Mouse (Mus musculus): ENCODE measurements around the gene Zdhhc7. TPM values are rescaled to one million over a fixed set of nuclear protein-coding genes. Genes with fewer than 3 reads are reported as not detected.

Zdhhc7 gene
- polyA plus RNA-seq, 1 experiment from 2014 or later: 30.2 TPM

GRCm38 (mm10) chr8:120089511-120089910, 11.8 kb downstream of the Zdhhc7 start:
- Histone ChIP-seq H3K27ac (no peak overlapping the region), H3K4me1 (replicated peaks) (no peaks in the 10 kb centered on the region), H3K9me3 (no peaks in the 10 kb centered on the region), H3K9ac (replicated peaks) (no peak overlapping the region), H3K4me3 (replicated peaks) (no peak overlapping the region), H3K27me3 (no peaks in the 10 kb centered on the region), H3K4me2 (replicated peaks) (no peak overlapping the region), H3K36me3 (peaks cover 82% of the 10 kb centered on the region)
- 77% methylated on average over 7 of the region's 7 CpGs for WGBS
- no peak for ATAC-seq

GRCm38 (mm10) chr8:120084783-120085182, 16.5 kb downstream of the Zdhhc7 start:
- Histone ChIP-seq H3K4me2 (replicated peaks) (no peak overlapping the region), H3K9me3 (no peaks in the 10 kb centered on the region), H3K4me3 (replicated peaks) (no peak overlapping the region), H3K9ac (replicated peaks) (no peak overlapping the region), H3K36me3 (peaks cover 79% of the 10 kb centered on the region), H3K4me1 (replicated peaks) (no peaks in the 10 kb centered on the region), H3K27ac (no peak overlapping the region), H3K27me3 (no peaks in the 10 kb centered on the region)
- 91% methylated on average over 8 of the region's 8 CpGs for WGBS
- no peak for ATAC-seq

DNA sequence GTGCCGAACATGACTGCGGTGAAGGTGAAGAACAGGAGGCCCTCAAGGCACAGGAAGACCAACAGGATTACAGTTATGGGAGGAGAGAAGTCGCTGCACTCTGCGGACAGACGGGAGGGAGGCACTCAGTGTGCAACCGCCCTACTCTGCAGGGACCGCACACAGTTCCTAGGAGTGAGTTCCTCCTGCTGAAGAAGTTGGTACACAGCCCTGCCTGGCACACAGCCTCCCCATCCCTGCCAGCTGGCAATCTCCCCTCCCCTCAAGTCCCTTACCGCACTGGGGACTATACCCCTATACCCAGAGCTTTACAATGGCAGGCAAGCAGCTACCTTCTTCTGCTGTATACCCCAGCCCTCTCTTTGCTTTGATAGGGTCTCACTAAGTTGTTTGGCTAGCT, 18.0 kb downstream of the Zdhhc7 start:
- ATAC-seq: no peak
- WGBS: 94% methylated on average over 8 of the region's 8 CpGs
- Histone ChIP-seq H3K36me3 (peaks cover 71% of the 10 kb centered on the region), H3K4me2 (replicated peaks) (no peak overlapping the region), H3K9me3 (no peaks in the 10 kb centered on the region), H3K4me1 (replicated peaks) (no peaks in the 10 kb centered on the region), H3K27me3 (no peaks in the 10 kb centered on the region), H3K27ac (no peak overlapping the region), H3K9ac (replicated peaks) (no peak overlapping the region), H3K4me3 (replicated peaks) (no peak overlapping the region)

GRCm38 (mm10) chr8:120079361-120079760, 21.9 kb downstream of the Zdhhc7 start:
- peaks cover 35% of the 10 kb centered on the region for H3K36me3 ChIP-seq
- no peak overlapping the region for H3K27ac ChIP-seq
- ATAC-seq: no peak
- WGBS: 65% methylated on average over 5 of the region's 5 CpGs
- no peak overlapping the region for H3K4me3 ChIP-seq (replicated peaks)
- no peaks in the 10 kb centered on the region; the same call in 1 of the 2 replicates for H3K4me1 ChIP-seq (replicated peaks)
- no peak overlapping the region for H3K4me2 ChIP-seq (replicated peaks)
- H3K9ac ChIP-seq (replicated peaks): no peak overlapping the region
- no peaks in the 10 kb centered on the region for H3K9me3 ChIP-seq
- no peaks in the 10 kb centered on the region for H3K27me3 ChIP-seq

DNA sequence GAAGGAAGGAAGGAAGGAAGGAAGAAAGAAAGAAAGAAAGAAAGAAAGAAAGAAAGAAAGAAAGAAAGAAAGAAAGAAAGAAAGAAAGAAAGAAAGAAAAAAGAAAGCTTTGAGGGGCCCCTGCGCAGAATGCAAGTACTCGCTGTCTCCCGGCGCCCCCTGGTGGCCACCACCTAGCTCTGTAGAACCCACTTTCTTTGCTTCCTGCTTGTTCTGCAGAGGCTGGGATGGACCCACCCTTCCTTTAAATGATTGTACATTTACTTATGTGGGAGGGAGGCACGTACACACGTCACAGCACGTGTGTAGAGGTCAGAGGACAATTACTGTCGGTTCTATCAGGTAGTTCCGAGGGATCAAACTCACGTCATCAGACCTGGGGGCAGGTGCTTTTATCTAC, 23.2 kb downstream of the Zdhhc7 start:
- no peak overlapping the region for H3K27ac ChIP-seq
- WGBS: 14% methylated on average over 10 of the region's 10 CpGs
- no peaks in the 10 kb centered on the region for H3K27me3 ChIP-seq
- peak; percentile 53; the same call in 1 of the 2 replicates for ATAC-seq
- no peaks in the 10 kb centered on the region for H3K9me3 ChIP-seq
- H3K4me1 ChIP-seq (replicated peaks): no peaks in the 10 kb centered on the region; the same call in 1 of the 2 replicates
- H3K4me2 ChIP-seq (replicated peaks): no peak overlapping the region
- peaks cover 25% of the 10 kb centered on the region for H3K36me3 ChIP-seq
- H3K9ac ChIP-seq (replicated peaks): no peak overlapping the region
- no peak overlapping the region for H3K4me3 ChIP-seq (replicated peaks)

DNA sequence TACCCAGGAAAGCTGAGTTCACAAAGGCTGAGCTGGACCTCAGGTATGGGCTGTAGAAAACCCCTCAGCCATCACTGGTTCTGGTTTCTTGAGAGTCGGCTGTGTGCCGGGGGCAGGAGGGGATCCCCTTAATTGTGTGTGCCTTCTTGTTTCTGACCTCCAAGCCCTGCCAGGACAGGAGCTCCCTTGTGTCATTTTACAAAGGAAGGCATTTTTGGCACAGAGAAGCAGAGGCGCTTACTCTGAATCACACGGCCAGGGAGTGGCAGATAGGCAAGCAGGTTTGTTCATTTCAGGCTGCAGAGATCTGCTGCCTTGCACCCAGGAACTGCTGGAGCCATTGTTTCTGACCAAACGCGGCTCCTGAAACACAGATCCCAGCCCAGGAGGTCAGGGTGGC, 25.9 kb downstream of the Zdhhc7 start:
- Histone ChIP-seq H3K27ac (no peak overlapping the region), H3K9ac (replicated peaks) (no peak overlapping the region), H3K4me3 (replicated peaks) (no peak overlapping the region), H3K4me1 (replicated peaks) (peaks cover 5% of the 10 kb centered on the region; the same call in 1 of the 2 replicates), H3K4me2 (replicated peaks) (no peak overlapping the region), H3K27me3 (no peaks in the 10 kb centered on the region), H3K36me3 (no peaks in the 10 kb centered on the region), H3K9me3 (no peaks in the 10 kb centered on the region)
- 43% methylated on average over 6 of the region's 6 CpGs for WGBS
- ATAC-seq: no peak

- no peak for ATAC-seq
- H3K4me2 ChIP-seq (replicated peaks): no peak overlapping the region
Observed at GRCm38 (mm10) chr8:120074516-120074915, 26.8 kb downstream of the Zdhhc7 start.

DNA sequence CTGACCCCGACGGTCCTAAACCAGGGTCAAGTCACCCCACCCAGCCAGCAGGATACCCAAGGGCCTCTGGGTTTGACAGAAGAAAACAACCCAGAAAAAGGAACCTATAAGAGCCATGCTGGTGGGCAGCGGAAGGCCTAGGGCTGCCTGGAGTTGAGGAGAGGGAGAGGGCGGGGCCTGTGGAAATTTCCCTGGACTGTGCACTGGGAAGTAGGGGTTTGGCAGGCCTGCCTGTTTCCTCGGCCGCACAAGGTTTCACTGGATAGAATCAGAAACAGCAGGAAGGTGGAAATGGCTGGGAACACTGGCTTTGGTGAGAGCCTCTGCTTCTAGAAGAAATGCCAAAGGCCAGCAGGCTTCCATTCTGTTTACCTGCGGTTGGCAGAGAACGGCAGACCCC, 28.5 kb downstream of the Zdhhc7 start:
- ATAC-seq: no peak
- Histone ChIP-seq H3K4me3 (replicated peaks) (no peak overlapping the region), H3K9ac (replicated peaks) (no peak overlapping the region; the same call in 1 of the 2 replicates), H3K27me3 (no peaks in the 10 kb centered on the region), H3K36me3 (no peaks in the 10 kb centered on the region), H3K4me2 (replicated peaks) (no peak overlapping the region), H3K27ac (no peak overlapping the region), H3K9me3 (no peaks in the 10 kb centered on the region), H3K4me1 (replicated peaks) (peaks cover 5% of the 10 kb centered on the region; the same call in 1 of the 2 replicates)
- 88% methylated on average over 8 of the region's 8 CpGs for WGBS

More at GRCm38 (mm10) chr8:120074516-120074915, 26.8 kb downstream of the Zdhhc7 start:
- WGBS: 79% methylated on average over 6 of the region's 6 CpGs
- peaks cover 5% of the 10 kb centered on the region; the same call in 1 of the 2 replicates for H3K4me1 ChIP-seq (replicated peaks)
- no peak overlapping the region for H3K4me3 ChIP-seq (replicated peaks)
- H3K27me3 ChIP-seq: no peaks in the 10 kb centered on the region
- no peak overlapping the region for H3K27ac ChIP-seq
- no peak overlapping the region for H3K9ac ChIP-seq (replicated peaks)
- H3K9me3 ChIP-seq: no peaks in the 10 kb centered on the region
- no peaks in the 10 kb centered on the region for H3K36me3 ChIP-seq

- H3K27me3 ChIP-seq: no peaks in the 10 kb centered on the region
- no peak overlapping the region for H3K27ac ChIP-seq
- peak; percentile 40; the same call in 1 of the 2 replicates for ATAC-seq
- peaks cover 5% of the 10 kb centered on the region; the same call in 1 of the 2 replicates for H3K4me1 ChIP-seq (replicated peaks)
- no peak overlapping the region for H3K4me3 ChIP-seq (replicated peaks)
- H3K36me3 ChIP-seq: no peaks in the 10 kb centered on the region
- H3K4me2 ChIP-seq (replicated peaks): no peak overlapping the region
- H3K9me3 ChIP-seq: no peaks in the 10 kb centered on the region
- WGBS: 55% methylated on average over 9 of the region's 9 CpGs
- no peak overlapping the region; the same call in 1 of the 2 replicates for H3K9ac ChIP-seq (replicated peaks)
Observed at GRCm38 (mm10) chr8:120072259-120072658, 29.0 kb downstream of the Zdhhc7 start.

GRCm38 (mm10) chr8:120071684-120072083, 29.6 kb downstream of the Zdhhc7 start:
- Histone ChIP-seq H3K27ac (no peak overlapping the region), H3K4me2 (replicated peaks) (no peak overlapping the region), H3K4me1 (replicated peaks) (peaks cover 5% of the 10 kb centered on the region; the same call in 1 of the 2 replicates), H3K9ac (replicated peaks) (no peak overlapping the region; the same call in 1 of the 2 replicates), H3K9me3 (no peaks in the 10 kb centered on the region), H3K4me3 (replicated peaks) (no peak overlapping the region), H3K27me3 (no peaks in the 10 kb centered on the region), H3K36me3 (no peaks in the 10 kb centered on the region)
- peak; percentile 75 for ATAC-seq
- 30% methylated on average over 4 of the region's 4 CpGs for WGBS

GRCm38 (mm10) chr8:120067936-120068668, 33.2 kb downstream of the Zdhhc7 start:
- no peak for ATAC-seq
- Histone ChIP-seq H3K4me3 (replicated peaks) (no peak overlapping the region), H3K9me3 (no peaks in the 10 kb centered on the region), H3K36me3 (no peaks in the 10 kb centered on the region), H3K4me1 (replicated peaks) (0 out of 2 replicates have a peak, but pooled peaks cover 5% of the 10 kb centered on the region), H3K27me3 (no peaks in the 10 kb centered on the region), H3K27ac (no peak overlapping the region), H3K4me2 (replicated peaks) (no peak overlapping the region), H3K9ac (replicated peaks) (no peak overlapping the region)
- 65% methylated on average over 19 of the region's 19 CpGs for WGBS

DNA sequence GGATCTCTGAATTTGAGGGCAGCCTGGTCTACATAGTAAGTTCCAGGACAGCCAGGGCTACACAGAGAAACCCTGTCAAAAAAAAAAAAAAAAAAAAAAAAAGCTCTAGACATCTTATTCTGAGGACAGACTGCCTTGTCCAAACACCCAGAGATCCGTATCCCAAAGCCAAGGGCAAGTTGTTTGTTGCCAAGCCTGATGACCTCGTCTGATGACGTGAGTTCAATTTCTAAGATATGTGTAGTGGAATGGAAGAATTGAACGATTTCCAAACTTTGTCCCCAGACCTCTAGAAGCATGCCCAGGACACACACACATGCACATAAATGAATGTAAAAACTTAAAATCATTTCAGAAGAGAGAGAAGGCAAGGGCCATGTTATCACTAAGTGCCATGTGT, 35.1 kb downstream of the Zdhhc7 start:
- ATAC-seq: no peak
- Histone ChIP-seq H3K27ac (no peak overlapping the region), H3K9ac (replicated peaks) (no peak overlapping the region), H3K4me3 (replicated peaks) (no peak overlapping the region), H3K9me3 (no peaks in the 10 kb centered on the region), H3K27me3 (no peaks in the 10 kb centered on the region), H3K4me1 (replicated peaks) (no peaks in the 10 kb centered on the region), H3K4me2 (replicated peaks) (no peak overlapping the region), H3K36me3 (no peaks in the 10 kb centered on the region)
- WGBS: 92% methylated on average over 4 of the region's 4 CpGs

All from midbrain, embryonic 13.5 days (tissue).